Mouse (Mus musculus): ENCODE results near the gene Mfsd2b. TPM values are rescaled to one million over a fixed set of nuclear protein-coding genes. Genes with fewer than 3 reads are reported as not detected.

The Mfsd2b gene
- polyA plus RNA-seq, 1 experiment from 2014 or later: 0.55 TPM

- no peaks in the 10 kb centered on the region for H3K27me3 ChIP-seq (replicated peaks; ENCODE audit: control insufficient read depth, insufficient read depth, low read length)
- ATAC-seq: no peak
- no peak overlapping the region for H3K9ac ChIP-seq (ENCODE audit: low read depth, low read length)
- H3K9me3 ChIP-seq (ENCODE audit: control insufficient read depth): no peaks in the 10 kb centered on the region
- no peak overlapping the region for H3K4me2 ChIP-seq (replicated peaks; ENCODE audit: low read depth)
- no peak overlapping the region for H3K27ac ChIP-seq (ENCODE audit: low read depth, low read length)
- peaks cover 4% of the 10 kb centered on the region; the same call in 1 of the 2 replicates for H3K36me3 ChIP-seq (ENCODE audit: control insufficient read depth, insufficient read depth)
- H3K4me3 ChIP-seq (ENCODE audit: low read depth, low read length): no peak overlapping the region
- no peaks in the 10 kb centered on the region for H3K4me1 ChIP-seq (replicated peaks; ENCODE audit: control insufficient read depth, insufficient read depth, low read length)
- 81% methylated on average over 2 of the region's 2 CpGs for WGBS
- TF ChIP-seq CTCF (IDR thresholded peaks at IDR 0.05; ENCODE audit: low read depth): peak; percentile 46
Observed at GRCm38 (mm10) chr12:4856834-4857233, 17.3 kb downstream of the Mfsd2b start.

DNA sequence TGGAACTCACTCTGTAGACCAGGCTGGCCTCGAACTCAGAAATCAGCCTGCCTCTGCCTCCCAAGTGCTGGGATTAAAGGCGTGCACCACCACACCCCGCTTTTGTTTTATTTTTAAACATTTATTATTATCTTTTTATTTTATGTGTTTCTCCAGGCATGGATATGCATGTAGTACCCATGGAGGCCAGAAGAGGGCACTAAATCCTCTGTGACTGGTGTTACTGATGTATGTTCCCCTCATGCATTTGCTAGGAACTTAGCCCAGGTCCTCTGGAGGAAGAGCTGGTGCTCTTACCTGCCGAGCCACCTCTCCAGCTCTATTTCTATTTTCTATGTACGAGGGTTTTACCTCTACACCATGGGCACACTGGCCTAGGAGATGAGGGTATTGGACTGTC is 18.0 kb downstream of the Mfsd2b start:
- peaks cover 6% of the 10 kb centered on the region; the same call in 1 of the 2 replicates for H3K36me3 ChIP-seq (ENCODE audit: control insufficient read depth, insufficient read depth)
- no peak overlapping the region for H3K9ac ChIP-seq (ENCODE audit: low read depth, low read length)
- H3K27ac ChIP-seq (ENCODE audit: low read depth, low read length): no peak overlapping the region
- H3K9me3 ChIP-seq (ENCODE audit: control insufficient read depth): no peaks in the 10 kb centered on the region
- no peak overlapping the region for H3K4me3 ChIP-seq (ENCODE audit: low read depth, low read length)
- 93% methylated on average over 5 of the region's 5 CpGs for WGBS
- no peaks in the 10 kb centered on the region for H3K4me1 ChIP-seq (replicated peaks; ENCODE audit: control insufficient read depth, insufficient read depth, low read length)
- TF ChIP-seq CTCF (IDR thresholded peaks at IDR 0.05; ENCODE audit: low read depth): peak; percentile 57
- no peak overlapping the region for H3K4me2 ChIP-seq (replicated peaks; ENCODE audit: low read depth)
- no peak for ATAC-seq
- no peaks in the 10 kb centered on the region for H3K27me3 ChIP-seq (replicated peaks; ENCODE audit: control insufficient read depth, insufficient read depth, low read length)

GRCm38 (mm10) chr12:4843741-4844140 is 30.4 kb downstream of the Mfsd2b start:
- under 1% methylated on average over 12 of the region's 12 CpGs for WGBS
- ATAC-seq: peak; percentile 48
- no peak for TF ChIP-seq CTCF (IDR thresholded peaks at IDR 0.05; ENCODE audit: low read depth)

DNA sequence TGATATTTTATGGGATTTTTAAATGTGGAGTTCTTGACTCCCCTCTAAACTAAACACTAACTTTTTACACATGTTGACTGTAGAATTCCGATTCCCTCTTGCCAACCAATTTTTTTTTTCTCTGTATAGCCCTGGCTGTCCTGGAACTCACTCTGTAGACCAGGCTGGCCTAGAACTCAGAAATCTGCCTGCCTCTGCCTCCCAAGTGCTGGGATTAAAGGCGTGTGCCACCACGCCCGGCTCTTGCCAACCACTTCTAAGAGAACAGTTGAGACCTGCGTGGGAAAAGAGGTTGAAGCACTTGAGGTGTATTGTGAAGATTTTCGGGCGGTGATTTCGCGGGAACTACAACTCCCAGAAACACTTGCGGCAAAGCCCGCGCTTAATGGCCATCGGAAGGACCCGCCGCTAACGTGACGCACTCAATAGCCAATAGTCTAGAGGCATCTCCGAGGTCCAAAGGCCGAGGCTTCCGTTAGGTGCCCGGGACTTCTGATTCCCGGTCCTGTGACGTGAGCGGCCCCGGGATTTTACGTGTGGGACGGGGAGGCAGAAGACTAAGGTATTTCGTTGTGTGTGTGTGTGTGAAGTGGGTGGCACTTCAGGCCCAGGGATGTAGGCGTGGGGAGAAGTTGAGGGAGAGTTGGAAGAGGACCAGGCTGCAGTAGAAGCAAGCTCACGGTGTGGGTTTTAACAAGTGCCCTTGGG is 31.1 kb downstream of the Mfsd2b start, which contains the start of gene Wdcp:
Gene Wdcp (plus strand): TSS at position 414 of the 708 bp plus-strand sequence.
- peak; percentile 93 for ATAC-seq
- TF ChIP-seq CTCF (IDR thresholded peaks at IDR 0.05; ENCODE audit: low read depth): no peak
- Histone ChIP-seq H3K4me2 (replicated peaks; ENCODE audit: low read depth) (peak within 1 kb of the TSS; percentile 75), H3K9me3 (ENCODE audit: control insufficient read depth) (no peaks in the 10 kb centered on the region), H3K9ac (ENCODE audit: low read depth, low read length) (peak within 1 kb of the TSS; percentile 37; the same call in 1 of the 2 replicates), H3K27me3 (replicated peaks; ENCODE audit: control insufficient read depth, insufficient read depth, low read length) (no peaks in the 10 kb centered on the region), H3K4me3 (ENCODE audit: low read depth, low read length) (peak within 1 kb of the TSS; percentile 67), H3K27ac (ENCODE audit: low read depth, low read length) (peak within 1 kb of the TSS; percentile 70), H3K4me1 (replicated peaks; ENCODE audit: control insufficient read depth, insufficient read depth, low read length) (no peaks in the 10 kb centered on the region), H3K36me3 (ENCODE audit: control insufficient read depth, insufficient read depth) (no peaks in the 10 kb centered on the region)
- WGBS: under 1% methylated on average over 30 of the region's 30 CpGs

More at GRCm38 (mm10) chr12:4843741-4844140, 30.4 kb downstream of the Mfsd2b start:
- no peaks in the 10 kb centered on the region for H3K4me1 ChIP-seq (replicated peaks; ENCODE audit: control insufficient read depth, insufficient read depth, low read length)
- H3K9ac ChIP-seq (ENCODE audit: low read depth, low read length): peak overlapping the region; percentile 37; the same call in 1 of the 2 replicates
- H3K9me3 ChIP-seq (ENCODE audit: control insufficient read depth): no peaks in the 10 kb centered on the region
- H3K36me3 ChIP-seq (ENCODE audit: control insufficient read depth, insufficient read depth): no peaks in the 10 kb centered on the region
- H3K4me3 ChIP-seq (ENCODE audit: low read depth, low read length): peak overlapping the region; percentile 67
- no peaks in the 10 kb centered on the region for H3K27me3 ChIP-seq (replicated peaks; ENCODE audit: control insufficient read depth, insufficient read depth, low read length)
- peak overlapping the region; percentile 75 for H3K4me2 ChIP-seq (replicated peaks; ENCODE audit: low read depth)
- peak overlapping the region; percentile 70; the same call in 1 of the 2 replicates for H3K27ac ChIP-seq (ENCODE audit: low read depth, low read length)

DNA sequence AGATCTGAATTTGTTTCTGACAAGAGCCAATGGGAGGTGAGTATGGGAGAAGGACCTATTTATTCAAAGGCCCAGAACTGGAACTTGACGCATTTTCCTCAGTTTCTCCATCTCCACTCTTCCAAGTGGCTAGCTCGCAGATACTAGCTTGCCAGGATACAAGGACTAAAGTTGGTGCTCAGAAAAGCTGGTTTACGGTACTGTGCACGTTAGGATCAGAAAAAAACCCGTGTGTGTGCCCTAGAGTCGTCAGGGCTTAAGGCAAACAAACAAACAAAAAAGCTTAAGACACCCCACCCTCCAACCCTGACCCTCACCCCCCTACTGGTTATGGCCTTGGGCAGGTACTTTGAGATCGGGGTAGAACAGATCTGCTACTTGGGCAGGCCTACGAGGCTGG is 31.7 kb downstream of the Mfsd2b start:
- Histone ChIP-seq H3K36me3 (ENCODE audit: control insufficient read depth, insufficient read depth) (no peaks in the 10 kb centered on the region), H3K9me3 (ENCODE audit: control insufficient read depth) (no peaks in the 10 kb centered on the region), H3K27me3 (replicated peaks; ENCODE audit: control insufficient read depth, insufficient read depth, low read length) (no peaks in the 10 kb centered on the region), H3K4me1 (replicated peaks; ENCODE audit: control insufficient read depth, insufficient read depth, low read length) (no peaks in the 10 kb centered on the region), H3K4me2 (replicated peaks; ENCODE audit: low read depth) (no peak overlapping the region), H3K4me3 (ENCODE audit: low read depth, low read length) (no peak overlapping the region), H3K9ac (ENCODE audit: low read depth, low read length) (no peak overlapping the region), H3K27ac (ENCODE audit: low read depth, low read length) (no peak overlapping the region)
- WGBS: 89% methylated on average over 8 of the region's 8 CpGs
- no peak for TF ChIP-seq CTCF (IDR thresholded peaks at IDR 0.05; ENCODE audit: low read depth)
- ATAC-seq: no peak

DNA sequence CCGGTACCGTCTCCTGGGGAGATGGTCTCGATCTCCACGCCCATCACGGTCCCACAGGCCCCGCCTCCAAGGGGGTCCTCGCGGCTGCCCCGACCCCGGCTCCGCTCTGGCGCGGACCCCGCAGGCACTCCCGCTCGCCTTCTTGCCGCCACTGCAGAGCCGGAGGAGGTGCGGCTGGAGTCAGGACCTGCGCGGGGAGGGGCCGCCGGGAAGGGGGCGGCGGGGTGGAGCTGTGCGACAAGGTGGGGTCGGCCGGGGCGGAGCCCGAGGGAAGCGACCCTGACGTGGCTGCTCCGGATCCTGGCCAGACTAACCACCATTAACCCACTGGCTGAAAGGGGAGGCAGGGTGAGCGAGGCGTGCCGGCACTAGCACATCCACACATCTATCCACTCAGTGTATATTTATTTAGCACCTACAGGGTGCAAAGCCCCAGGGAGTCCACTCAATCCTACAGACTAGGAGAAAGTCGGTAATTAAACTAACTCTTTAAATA is 32.7 kb downstream of the Mfsd2b start, which contains the start of gene Fkbp1b:
Gene Fkbp1b (minus strand): TSS at position 200 of the 496 bp plus-strand sequence.
- Histone ChIP-seq H3K4me3 (ENCODE audit: low read depth, low read length) (peak within 1 kb of the TSS; percentile 78), H3K9me3 (ENCODE audit: control insufficient read depth) (no peaks in the 10 kb centered on the region), H3K4me2 (replicated peaks; ENCODE audit: low read depth) (peak within 1 kb of the TSS; percentile 100), H3K27ac (ENCODE audit: low read depth, low read length) (no peak within 1 kb of the TSS), H3K9ac (ENCODE audit: low read depth, low read length) (peak within 1 kb of the TSS; percentile 72), H3K4me1 (replicated peaks; ENCODE audit: control insufficient read depth, insufficient read depth, low read length) (no peaks in the 10 kb centered on the region), H3K36me3 (ENCODE audit: control insufficient read depth, insufficient read depth) (no peaks in the 10 kb centered on the region), H3K27me3 (replicated peaks; ENCODE audit: control insufficient read depth, insufficient read depth, low read length) (no peaks in the 10 kb centered on the region)
- no peak for ATAC-seq
- WGBS: under 1% methylated on average over 37 of the region's 37 CpGs
- TF ChIP-seq CTCF (IDR thresholded peaks at IDR 0.05; ENCODE audit: low read depth): no peak

All from intestine, postnatal 0 days (tissue).